Mouse (Mus musculus): ENCODE results near the gene Sdk2.

Sdk2 gene

DNA sequence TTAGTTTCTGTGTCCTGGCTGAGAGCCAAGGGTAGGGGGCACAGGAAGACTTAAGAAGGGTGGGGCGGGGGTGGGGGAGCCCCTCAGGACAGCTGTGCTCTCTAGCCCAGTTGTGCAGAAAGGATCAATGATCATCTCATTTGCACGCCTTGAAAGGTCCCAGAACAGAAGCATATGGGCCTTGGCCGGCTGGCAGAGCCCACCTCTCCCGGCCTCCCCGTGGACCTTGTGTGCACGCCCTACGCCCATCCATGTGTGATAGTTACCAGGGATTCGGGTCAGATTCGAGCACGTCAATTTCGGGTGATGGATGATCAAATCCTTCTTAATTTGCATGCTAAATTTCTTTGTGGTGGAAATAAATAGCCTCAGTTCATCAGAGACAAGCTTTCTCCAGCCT, 136.7 kb downstream of the Sdk2 start:
- ATAC-seq (ENCODE audit: low TSS enrichment): no peak

DNA sequence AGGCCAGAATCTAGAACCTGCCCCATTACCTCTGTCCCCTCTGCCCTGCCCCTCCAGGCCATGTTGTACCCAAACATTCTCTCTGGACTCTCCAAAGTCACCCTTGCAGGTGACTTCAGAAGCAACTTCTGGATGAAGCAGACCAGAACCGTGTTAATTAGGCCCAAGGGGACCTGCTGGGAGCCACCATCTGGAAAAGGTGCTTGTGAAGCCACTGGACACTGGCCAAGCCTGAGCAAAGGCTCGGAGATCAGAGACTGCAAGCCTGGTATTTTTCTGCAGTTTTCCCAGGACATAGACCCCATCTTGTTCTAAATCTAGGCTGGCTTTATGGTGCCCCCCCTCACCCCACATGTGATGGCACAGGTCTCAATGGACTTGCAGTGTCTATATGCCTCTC, 138.0 kb downstream of the Sdk2 start:
- no peak for ATAC-seq (ENCODE audit: low TSS enrichment)

- ATAC-seq (ENCODE audit: low TSS enrichment): peak; percentile 62
Measured at GRCm38 (mm10) chr11:113928291-113928690, 138.6 kb downstream of the Sdk2 start.

DNA sequence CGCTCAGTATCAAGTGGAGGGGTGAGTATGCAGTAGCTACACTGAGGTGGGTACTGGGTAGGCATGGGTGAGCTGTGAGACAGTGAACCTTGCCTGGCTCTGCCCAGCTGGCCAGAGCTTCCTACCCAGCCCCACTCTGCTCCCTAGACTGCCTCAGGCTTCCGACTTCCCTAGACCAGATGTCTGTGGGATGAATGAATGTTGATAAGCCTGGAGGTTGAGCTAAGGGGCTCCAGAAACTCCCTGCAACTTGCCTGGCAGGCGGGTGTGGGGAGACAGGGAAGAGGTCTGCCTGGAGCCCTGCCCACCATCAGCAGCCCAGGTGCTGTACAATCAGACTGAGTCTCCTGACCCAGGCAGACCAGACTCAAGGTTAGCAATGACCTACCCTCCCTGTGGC, 139.0 kb downstream of the Sdk2 start:
- peak; percentile 38 for ATAC-seq (ENCODE audit: low TSS enrichment)

- ATAC-seq (ENCODE audit: low TSS enrichment): peak; percentile 88
Measured at GRCm38 (mm10) chr11:113927231-113927630, 139.6 kb downstream of the Sdk2 start.

GRCm38 (mm10) chr11:113923137-113923536, 143.7 kb downstream of the Sdk2 start:
- no peak for ATAC-seq (ENCODE audit: low TSS enrichment)

GRCm38 (mm10) chr11:113903131-113903860, 163.6 kb downstream of the Sdk2 start:
- peak; percentile 47; the same call in 1 of the 2 replicates for ATAC-seq (ENCODE audit: low TSS enrichment)

DNA sequence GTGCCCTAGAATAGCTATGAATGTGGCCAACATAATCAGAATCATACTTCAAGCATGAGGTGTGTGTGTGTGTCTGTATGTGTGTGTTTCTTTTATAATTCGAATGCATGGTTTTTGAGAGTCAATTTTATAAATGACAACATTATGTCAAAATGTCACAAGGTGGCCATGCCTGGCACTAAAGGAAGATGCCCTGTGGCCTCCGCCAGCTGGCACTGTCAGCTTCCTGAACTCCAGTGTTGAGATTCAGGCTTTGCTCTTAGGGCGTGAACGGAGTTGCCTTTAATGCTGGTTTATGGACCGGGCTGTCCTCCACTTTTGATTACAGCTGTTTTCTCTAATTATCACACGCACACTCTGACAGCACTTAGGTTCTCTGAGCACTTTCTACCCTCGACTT, 164.9 kb downstream of the Sdk2 start:
- ATAC-seq (ENCODE audit: low TSS enrichment): no peak

GRCm38 (mm10) chr11:113898671-113899070, 168.2 kb downstream of the Sdk2 start:
- ATAC-seq (ENCODE audit: low TSS enrichment): no peak

- ATAC-seq (ENCODE audit: low TSS enrichment): peak; percentile 39; the same call in 1 of the 2 replicates
Measured at GRCm38 (mm10) chr11:113896006-113896405, 170.8 kb downstream of the Sdk2 start.

- peak; percentile 76 for ATAC-seq (ENCODE audit: low TSS enrichment)
Measured at GRCm38 (mm10) chr11:113892924-113893323, 173.9 kb downstream of the Sdk2 start.

DNA sequence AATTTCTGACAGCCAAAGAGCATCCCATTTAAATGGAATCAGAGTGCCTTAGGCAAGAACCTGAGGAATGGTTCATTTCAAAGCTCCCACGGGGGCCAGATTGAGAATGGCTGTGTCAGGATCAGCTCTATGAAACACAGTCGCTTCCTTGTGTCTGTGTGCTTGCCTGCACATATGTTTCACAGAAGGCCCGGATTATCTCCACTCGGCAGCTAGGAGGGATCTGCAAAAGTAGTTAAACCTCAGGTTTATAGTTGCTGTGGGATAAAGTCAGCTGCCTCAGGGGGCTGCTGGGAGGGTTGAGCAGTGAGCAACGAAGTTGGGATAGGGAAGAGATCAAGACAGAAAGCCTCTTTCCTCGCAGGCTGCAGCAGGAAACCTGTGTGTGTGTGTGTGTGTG, 174.8 kb downstream of the Sdk2 start:
- ATAC-seq (ENCODE audit: low TSS enrichment): no peak

GRCm38 (mm10) chr11:113888156-113888750, 178.6 kb downstream of the Sdk2 start:
- ATAC-seq (ENCODE audit: low TSS enrichment): no peak

DNA sequence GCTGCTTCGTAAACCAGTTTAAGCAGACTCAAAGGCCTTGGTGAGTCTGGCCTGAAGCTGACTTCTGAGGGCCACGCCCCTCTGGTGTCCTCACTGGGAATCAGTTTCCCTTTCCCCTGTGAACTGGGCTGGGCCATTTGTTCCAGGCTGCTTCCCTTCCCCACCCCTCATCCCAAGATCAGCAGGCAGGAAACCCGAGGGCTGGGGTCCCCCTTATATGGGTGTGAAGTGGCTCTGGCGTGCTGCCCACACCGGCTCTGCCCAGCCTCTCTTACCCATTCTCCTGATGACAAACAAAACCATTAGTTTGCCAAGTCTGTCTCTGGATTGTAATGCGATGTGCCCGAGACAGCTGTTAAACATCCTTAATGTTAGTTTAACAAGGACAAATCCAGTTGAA, 180.5 kb downstream of the Sdk2 start:
- ATAC-seq (ENCODE audit: low TSS enrichment): no peak

DNA sequence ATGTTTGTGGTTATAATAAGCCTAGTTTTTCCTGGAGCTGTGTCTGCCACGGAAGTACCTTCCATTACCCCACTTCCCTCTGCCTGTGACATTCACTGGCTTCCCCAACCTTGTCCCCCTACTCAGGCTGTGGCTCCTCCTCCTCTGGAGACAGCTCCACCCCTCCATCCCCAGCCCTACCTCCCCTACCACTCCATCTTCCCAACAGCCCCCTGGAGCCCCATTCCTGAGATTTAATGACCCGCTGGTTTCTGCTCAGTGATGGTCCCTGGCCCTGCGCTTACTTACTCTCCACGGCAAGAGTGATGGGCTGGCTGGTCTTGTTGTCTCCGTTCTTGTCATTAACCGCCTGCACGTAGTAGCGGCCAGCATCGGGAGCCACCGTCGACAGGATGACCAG, 181.9 kb downstream of the Sdk2 start:
- ATAC-seq (ENCODE audit: low TSS enrichment): peak; percentile 18; the same call in 1 of the 2 replicates

GRCm38 (mm10) chr11:113883031-113883430, 183.8 kb downstream of the Sdk2 start:
- peak; percentile 80 for ATAC-seq (ENCODE audit: low TSS enrichment)

DNA sequence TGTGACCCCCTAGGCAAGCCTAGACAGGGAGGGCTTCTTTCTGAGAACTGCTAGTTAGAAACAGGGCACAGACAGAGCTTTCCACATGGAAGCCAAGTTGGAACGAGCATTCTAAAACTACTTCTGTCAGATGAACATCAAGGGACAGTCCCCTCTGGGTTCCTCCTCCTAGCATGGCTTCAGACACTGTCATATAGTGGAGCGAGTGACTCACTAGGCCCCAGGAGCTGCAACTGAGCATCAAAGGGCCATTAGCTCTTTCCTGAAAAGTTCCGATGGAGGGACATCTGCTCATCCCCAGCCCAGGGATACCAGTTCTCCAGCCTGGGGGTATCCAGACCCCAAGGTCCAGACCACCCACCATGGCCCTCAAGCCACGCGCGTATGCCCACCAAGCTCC, 185.0 kb downstream of the Sdk2 start:
- no peak for ATAC-seq (ENCODE audit: low TSS enrichment)

DNA sequence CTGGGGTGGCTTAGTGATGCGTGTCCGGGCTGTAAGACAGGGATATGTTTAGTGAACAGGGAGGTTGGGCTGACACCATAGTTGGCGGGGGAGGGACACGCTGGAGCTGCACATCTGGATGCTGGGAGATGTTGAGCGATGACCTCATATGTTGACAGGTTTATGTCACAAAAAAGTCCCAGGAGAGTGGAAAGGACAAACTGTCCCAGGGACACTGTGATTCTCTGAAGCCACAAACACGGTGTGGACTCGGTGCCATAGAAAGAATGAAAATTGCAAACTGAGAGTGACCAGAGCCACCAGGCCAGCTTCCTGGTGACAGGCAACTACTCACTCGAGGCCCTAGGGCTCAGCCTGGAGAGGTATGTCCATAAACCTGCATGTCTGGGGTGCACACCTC, 199.8 kb downstream of the Sdk2 start:
- no peak for ATAC-seq (ENCODE audit: low TSS enrichment)

DNA sequence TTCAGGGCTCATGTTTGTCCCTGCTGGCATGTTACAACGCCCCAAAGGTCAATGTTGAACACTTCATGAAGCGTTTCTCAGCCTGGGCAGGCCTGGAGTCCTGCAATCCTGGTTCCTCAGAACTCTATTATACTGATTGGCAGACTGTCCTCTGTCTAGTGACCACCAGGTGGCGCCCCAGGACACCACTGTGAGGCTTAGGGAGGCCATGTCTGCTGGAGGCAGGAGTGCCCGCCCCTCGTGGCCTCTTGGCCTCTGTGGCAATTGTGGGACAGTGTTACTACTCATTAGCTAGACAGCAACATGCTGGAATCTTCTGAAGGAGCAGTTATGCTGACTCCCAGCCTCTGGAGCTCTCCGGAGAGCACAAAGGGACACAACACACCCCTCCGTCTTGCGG, 201.2 kb downstream of the Sdk2 start:
- peak; percentile 91 for ATAC-seq (ENCODE audit: low TSS enrichment)

GRCm38 (mm10) chr11:113863408-113863807, 203.4 kb downstream of the Sdk2 start:
- ATAC-seq (ENCODE audit: low TSS enrichment): no peak

DNA sequence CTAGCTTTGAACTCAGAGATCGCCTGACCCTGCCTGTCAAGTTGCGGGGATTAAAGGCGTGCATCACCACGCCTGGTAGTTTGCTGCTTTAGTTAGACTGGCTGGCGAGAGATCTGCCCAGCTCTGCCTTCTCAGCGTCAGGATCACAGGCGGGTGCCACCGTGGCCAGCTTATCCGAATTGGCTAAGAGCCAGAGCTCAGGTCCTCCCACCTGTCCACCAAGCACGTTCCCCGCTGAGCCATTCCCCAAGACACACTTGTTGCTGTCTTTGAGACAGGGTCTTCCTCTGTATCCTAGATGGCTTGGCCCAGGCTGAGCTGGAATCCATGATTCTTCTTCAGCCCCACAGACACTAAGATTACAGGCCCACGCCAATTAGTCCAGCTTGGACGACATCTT, 211.2 kb downstream of the Sdk2 start:
- no peak for ATAC-seq (ENCODE audit: low TSS enrichment)

GRCm38 (mm10) chr11:113851750-113852149, 215.1 kb downstream of the Sdk2 start:
- ATAC-seq (ENCODE audit: low TSS enrichment): peak; percentile 62

GRCm38 (mm10) chr11:113849322-113849721, 217.5 kb downstream of the Sdk2 start:
- no peak for ATAC-seq (ENCODE audit: low TSS enrichment)

DNA sequence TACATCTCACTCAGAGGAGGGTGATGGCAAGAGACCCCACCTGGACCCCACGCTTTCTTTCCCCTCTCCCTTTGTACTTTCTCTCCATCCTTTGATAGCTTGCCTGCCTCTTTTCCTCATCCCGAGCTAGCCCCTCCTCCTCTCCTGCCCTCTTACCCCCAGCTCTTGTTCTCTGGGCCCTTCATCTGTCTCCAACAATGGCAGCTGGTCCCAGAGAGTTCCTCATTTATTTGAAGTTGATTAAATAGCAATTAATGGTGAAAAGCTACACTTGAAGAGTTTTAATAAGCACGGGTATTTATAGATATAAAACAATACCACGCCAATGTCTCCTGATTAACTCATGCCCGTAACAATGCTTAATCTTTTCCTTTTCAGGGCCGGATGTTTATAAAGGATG, 222.9 kb downstream of the Sdk2 start:
- ATAC-seq (ENCODE audit: low TSS enrichment): no peak

Measured in frontal cortex, adult (tissue).